Mouse (Mus musculus) kidney, postnatal 10 days (tissue): Measurements from ENCODE around the gene Nepro.
A peak's percentile ranks its signal among the peaks of the same experiment; 100 is the strongest.

Experiments used
- DNase-seq: peaks from one replicate; pipeline ENCODE4 v3.0.0; 2021; ENCODE audit warnings: mixed read lengths

Nepro gene

GRCm38 (mm10) chr16:44703458-44703857 lies 20.6 kb upstream of the Nepro start:
- DNase-seq, result no peak

- DNase-seq, result peak; percentile 52
Measured at GRCm38 (mm10) chr16:44716305-44717140, 7.6 kb upstream of the Nepro start.

GRCm38 (mm10) chr16:44717141-44717634 lies 6.9 kb upstream of the Nepro start:
- no peak for DNase-seq

- DNase-seq, result no peak
Measured at GRCm38 (mm10) chr16:44717838-44718237, 6.3 kb upstream of the Nepro start.

- no peak for DNase-seq
Measured at GRCm38 (mm10) chr16:44719349-44719748, 4.8 kb upstream of the Nepro start.

- no peak for DNase-seq
Measured at GRCm38 (mm10) chr16:44720518-44720917, 3.6 kb upstream of the Nepro start.

GRCm38 (mm10) chr16:44722666-44723065 lies 1.4 kb upstream of the Nepro start:
- DNase-seq, result peak; percentile 58

GRCm38 (mm10) chr16:44724847-44725246 lies 746 bp downstream of the Nepro start:
- peak; percentile 58 for DNase-seq

- peak; percentile 85 for DNase-seq
Measured at GRCm38 (mm10) chr16:44725286-44726223, 1.5 kb downstream of the Nepro start.

GRCm38 (mm10) chr16:44727525-44727924 lies 3.4 kb downstream of the Nepro start:
- no peak for DNase-seq

GRCm38 (mm10) chr16:44734059-44734458 lies 10.0 kb downstream of the Nepro start:
- DNase-seq, result no peak

- no peak for DNase-seq
Measured at GRCm38 (mm10) chr16:44735676-44736075, 11.6 kb downstream of the Nepro start.

- no peak for DNase-seq
Measured at GRCm38 (mm10) chr16:44736118-44736517, 12.0 kb downstream of the Nepro start.

GRCm38 (mm10) chr16:44742753-44743152 lies 18.7 kb downstream of the Nepro start:
- no peak for DNase-seq

GRCm38 (mm10) chr16:44745471-44745865 lies 21.4 kb downstream of the Nepro start:
- no peak for DNase-seq

GRCm38 (mm10) chr16:44745866-44746562 lies 21.9 kb downstream of the Nepro start, which contains the start of gene Gtpbp8:
Gene Gtpbp8 (minus strand): TSS chr16:44746363.
- DNase-seq, result peak; percentile 89

- DNase-seq, result no peak
Measured at GRCm38 (mm10) chr16:44748007-44748406, 23.9 kb downstream of the Nepro start.

GRCm38 (mm10) chr16:44757700-44758099 lies 33.6 kb downstream of the Nepro start:
- DNase-seq, result no peak

GRCm38 (mm10) chr16:44761811-44762210 lies 37.7 kb downstream of the Nepro start:
- no peak for DNase-seq

- no peak for DNase-seq
Measured at GRCm38 (mm10) chr16:44765555-44766319, 41.6 kb downstream of the Nepro start, which contains the start of gene Cd200r1. Gene Cd200r1 (plus strand): TSS chr16:44765736.

- no peak for DNase-seq
Measured at GRCm38 (mm10) chr16:44766320-44766892, 42.3 kb downstream of the Nepro start.
